Mouse (Mus musculus) ES-Bruce4 (cell line): ENCODE data around the gene Gpr158.

Experiments
- CTCF ChIP-seq: IDR thresholded peaks from one replicate; pipeline ENCODE4 v1.8.1; 2011; ENCODE audit warnings: low read depth, low read length
- EP300 ChIP-seq: IDR thresholded peaks from 2 replicates; pipeline ENCODE4 v1.6.1; 2011; ENCODE audit warnings: low read depth, low read length; ENCODE audit not compliant: insufficient read depth
- POLR2A ChIP-seq: IDR thresholded peaks from one replicate; pipeline ENCODE4 v1.8.1; 2011; ENCODE audit warnings: low read length; ENCODE audit not compliant: insufficient read depth

- no peak for TF ChIP-seq POLR2A
- no peak for TF ChIP-seq EP300
- TF ChIP-seq CTCF = no peak
Measured at GRCm38 (mm10) chr2:21799616-21800015, 432.3 kb downstream of the Gpr158 start.
